Mouse (Mus musculus) liver, embryonic 14.5 days (tissue): ENCODE data around the gene Pkp1.

Source experiments
- CTCF ChIP-seq: IDR thresholded peaks from 2 replicates; pipeline ENCODE4 v1.5.1; 2016; ENCODE audit warnings: antibody characterized with exemption, low read depth, control low read depth
- EP300 ChIP-seq: IDR thresholded peaks from 2 replicates; pipeline ENCODE4 v1.6.1; 2016; ENCODE audit warnings: antibody characterized with exemption, low read depth

DNA sequence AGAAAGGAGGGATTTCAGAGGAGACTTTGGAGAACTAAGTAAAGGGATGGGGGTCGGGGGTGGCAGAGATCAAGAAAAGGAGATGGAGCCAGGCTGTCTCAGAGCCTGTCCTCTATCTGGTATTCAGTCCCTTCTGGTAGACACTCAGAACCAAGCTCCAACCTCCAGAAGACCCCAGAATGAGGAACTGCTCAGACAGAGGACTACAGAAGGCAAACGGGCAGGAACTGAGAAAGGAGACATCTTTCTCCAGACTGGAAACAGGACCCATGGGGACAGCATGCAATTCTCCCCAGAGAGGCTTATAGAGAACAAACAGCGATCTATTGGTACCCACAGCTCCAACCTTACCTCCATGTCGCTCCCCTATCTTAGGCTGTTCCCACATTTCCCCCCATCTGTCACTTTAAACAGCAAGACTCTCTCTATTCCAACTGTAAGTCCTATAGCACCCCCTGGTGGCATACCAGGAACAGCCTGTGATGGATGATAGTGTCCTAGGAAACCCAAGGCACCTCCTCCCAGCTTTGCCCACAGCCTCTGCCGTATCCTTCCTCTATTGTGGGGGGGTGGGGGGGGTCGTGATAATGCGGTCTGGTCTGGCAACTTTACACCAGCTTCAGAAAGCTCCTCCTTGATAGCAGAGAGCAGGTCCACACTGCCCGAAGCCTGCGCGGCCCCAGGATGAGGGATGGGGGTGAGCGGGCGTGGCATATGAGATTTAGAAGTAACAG is 25.7 kb upstream of the Pkp1 start:
- TF ChIP-seq CTCF (peak; percentile 93), EP300 (0 out of 2 replicates have a peak, but pooled peaks have one; percentile 13)
